Mouse (Mus musculus) heart, embryonic 11.5 days (tissue): ENCODE data around the gene Rgs5. TPM values are rescaled to one million over a fixed set of nuclear protein-coding genes. Genes with fewer than 3 reads are reported as not detected.

Experiments used
- ATAC-seq: fragments of 200-750 bp; cut with Nextera tagmentation; replicated peaks from 2 replicates; pipeline ENCODE4 v1.8.0; 2017; ENCODE audit warnings: moderate library complexity; ENCODE audit not compliant: insufficient number of reproducible peaks, low FRiP score, low TSS enrichment
- H3K27ac ChIP-seq: fragments of 300-500 bp; sonication (generic); 2 replicates; pipeline ENCODE4 v1.5.1; 2014; ENCODE audit warnings: mild to moderate bottlenecking, low read depth, low read length
- H3K27me3 ChIP-seq: fragments of 300-500 bp; sonication (generic); 2 replicates; pipeline ENCODE4 v1.6.1; 2014; ENCODE audit warnings: mild to moderate bottlenecking, low read length, mixed read lengths; ENCODE audit not compliant: control insufficient read depth, insufficient read depth
- H3K36me3 ChIP-seq: fragments of 300-500 bp; sonication (generic); 2 replicates; pipeline ENCODE4 v1.6.1; 2014; ENCODE audit warnings: mild to moderate bottlenecking, low read length, moderate library complexity, mixed read lengths; ENCODE audit not compliant: control insufficient read depth, insufficient read depth
- H3K4me1 ChIP-seq: fragments of 300-500 bp; sonication (generic); 2 replicates; pipeline ENCODE4 v1.6.1; 2014; ENCODE audit warnings: low read length; ENCODE audit not compliant: control insufficient read depth, insufficient read depth
- H3K4me2 ChIP-seq: fragments of 300-500 bp; sonication (generic); 2 replicates; pipeline ENCODE4 v1.6.1; 2014; ENCODE audit warnings: mild to moderate bottlenecking, moderate library complexity
- H3K4me3 ChIP-seq: fragments of 300-500 bp; sonication (generic); 2 replicates; pipeline ENCODE4 v1.5.1; 2014; ENCODE audit warnings: low read depth, low read length
- H3K9ac ChIP-seq: fragments of 300-500 bp; sonication (generic); 2 replicates; pipeline ENCODE4 v1.6.1; 2014; ENCODE audit warnings: mild to moderate bottlenecking, low read depth, low read length, moderate library complexity
- H3K9me3 ChIP-seq: fragments of 300-500 bp; sonication (generic); replicated peaks from 2 replicates; pipeline ENCODE4 v1.6.1; 2016; ENCODE audit warnings: low read length; ENCODE audit not compliant: control insufficient read depth
- WGBS: fragments of 180-500 bp; shearing (Covaris S2); extraction: QIAGEN DNeasy Blood & Tissue Kit; methylation state at CpG from one replicate; pipeline ENCODE4 v1.1.7; 2014; ENCODE audit not compliant: insufficient replicate concordance; 5-methylcytosine and 5-hydroxymethylcytosine counted together
- polyA plus RNA-seq: library from polyadenylated mRNA; unstranded; fragments of >200 nt; fragmentation: Nextera tagmentation; extraction: Ambion mirVana; gene quantifications from 2 replicates; pipeline ENCODE4 v1.2.1, GENCODE M21; 2014

Rgs5 gene
- polyA plus RNA-seq, 1 experiment from 2014 or later = 13.2 TPM

- no peaks in the 10 kb centered on the region for H3K9me3 ChIP-seq
- WGBS = 82% methylated on average over 3 of the region's 3 CpGs
- H3K27me3 ChIP-seq = no peaks in the 10 kb centered on the region
- H3K4me3 ChIP-seq = no peak overlapping the region
- no peak overlapping the region for H3K9ac ChIP-seq
- H3K4me2 ChIP-seq = no peak overlapping the region
- no peak overlapping the region for H3K27ac ChIP-seq
- ATAC-seq = no peak
- no peaks in the 10 kb centered on the region for H3K4me1 ChIP-seq
- no peaks in the 10 kb centered on the region for H3K36me3 ChIP-seq
These were observed 40.1 kb downstream of the Rgs5 start for GRCm38 (mm10) chr1:169695356-169695755.

DNA sequence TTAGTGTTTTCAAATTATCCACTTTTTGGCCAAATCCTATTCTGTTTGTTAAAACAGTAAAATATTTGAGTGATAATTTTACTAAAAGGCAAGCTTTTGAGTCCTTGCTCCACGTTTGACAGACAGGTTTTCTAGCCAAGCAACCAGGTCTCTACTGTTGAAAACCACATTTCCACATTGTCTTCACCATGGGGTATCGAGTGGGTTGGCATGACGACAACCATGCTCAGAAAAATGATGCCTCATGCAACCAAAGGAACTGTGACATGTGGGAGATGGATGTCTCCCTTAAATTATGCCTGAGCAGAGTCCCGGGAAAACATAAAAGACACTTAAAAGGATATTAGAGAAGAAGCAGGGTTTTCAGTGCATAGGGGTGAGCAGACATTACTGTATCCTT, 41.9 kb downstream of the Rgs5 start:
- no peak for ATAC-seq
- Histone ChIP-seq H3K36me3 (no peaks in the 10 kb centered on the region), H3K27ac (no peak overlapping the region), H3K9me3 (no peaks in the 10 kb centered on the region), H3K4me1 (no peaks in the 10 kb centered on the region), H3K27me3 (no peaks in the 10 kb centered on the region), H3K9ac (no peak overlapping the region), H3K4me3 (no peak overlapping the region), H3K4me2 (no peak overlapping the region)
- 71% methylated on average over 4 of the region's 4 CpGs for WGBS

GRCm38 (mm10) chr1:169699184-169699583, 43.9 kb downstream of the Rgs5 start:
- no peak overlapping the region for H3K4me3 ChIP-seq
- H3K36me3 ChIP-seq = no peaks in the 10 kb centered on the region
- no peaks in the 10 kb centered on the region for H3K27me3 ChIP-seq
- no peak overlapping the region for H3K4me2 ChIP-seq
- ATAC-seq = no peak
- no peaks in the 10 kb centered on the region for H3K9me3 ChIP-seq
- H3K27ac ChIP-seq = no peak overlapping the region
- H3K4me1 ChIP-seq = no peaks in the 10 kb centered on the region
- no peak overlapping the region for H3K9ac ChIP-seq
- 85% methylated on average over 2 of the region's 2 CpGs for WGBS

DNA sequence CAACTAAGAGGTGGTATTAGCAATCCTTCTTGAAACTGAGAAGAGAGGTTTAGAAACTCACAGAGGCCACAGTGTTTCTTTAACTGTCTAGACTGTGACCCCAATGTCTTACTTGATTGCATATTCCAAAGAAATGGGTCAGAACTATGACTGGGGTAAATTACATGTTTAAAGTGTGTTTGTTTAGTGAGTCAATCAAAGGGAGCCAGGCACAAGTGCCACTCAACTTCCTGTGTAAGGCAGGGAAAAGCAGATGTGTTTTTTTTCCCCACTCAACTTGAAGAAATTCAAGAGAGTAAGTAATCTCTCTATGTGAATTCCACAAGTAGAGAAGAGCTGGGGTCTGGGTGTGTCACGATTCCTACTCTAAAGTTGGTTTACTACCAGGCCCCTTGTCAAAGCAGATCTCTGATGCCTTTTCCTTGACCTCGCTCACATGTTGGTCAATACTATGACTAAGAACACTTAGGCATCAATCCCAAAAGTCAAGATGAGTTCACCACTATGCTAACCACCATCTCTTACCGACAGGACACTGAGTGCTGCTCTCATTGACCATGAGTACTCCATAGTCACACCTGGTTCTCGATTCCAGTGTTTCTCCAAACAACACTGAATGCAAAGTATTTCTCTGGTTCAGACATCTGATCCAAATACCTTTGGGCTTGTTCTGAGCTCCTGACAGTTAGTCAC, 49.2 kb downstream of the Rgs5 start:
- H3K4me3 ChIP-seq = no peak overlapping the region
- H3K4me2 ChIP-seq = no peak overlapping the region
- H3K9me3 ChIP-seq = no peaks in the 10 kb centered on the region
- 79% methylated on average over 4 of the region's 4 CpGs for WGBS
- no peaks in the 10 kb centered on the region for H3K36me3 ChIP-seq
- no peak for ATAC-seq
- no peak overlapping the region for H3K27ac ChIP-seq
- H3K4me1 ChIP-seq = no peaks in the 10 kb centered on the region
- H3K27me3 ChIP-seq = no peaks in the 10 kb centered on the region
- no peak overlapping the region for H3K9ac ChIP-seq

DNA sequence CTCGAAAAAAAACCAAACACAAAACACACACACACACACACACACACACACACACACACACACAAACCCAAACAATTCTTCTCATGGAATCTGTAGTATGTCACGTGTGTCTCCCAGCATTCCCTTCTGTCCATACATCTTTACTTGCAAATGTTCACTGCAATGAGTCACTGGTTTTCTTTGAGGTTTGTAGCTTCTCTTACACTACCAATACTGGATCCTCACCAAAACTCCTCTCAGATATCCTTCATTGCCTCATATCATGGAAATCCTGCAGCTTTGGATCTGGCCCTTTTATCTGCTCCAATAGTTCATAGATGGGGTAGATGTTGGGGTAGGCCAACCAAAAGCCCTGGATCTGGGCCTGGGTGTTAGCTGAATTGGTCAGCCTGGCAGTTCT, 66.5 kb downstream of the Rgs5 start:
- H3K36me3 ChIP-seq = no peaks in the 10 kb centered on the region
- ATAC-seq = no peak
- H3K4me3 ChIP-seq = no peak overlapping the region
- no peak overlapping the region for H3K27ac ChIP-seq
- H3K4me2 ChIP-seq = no peak overlapping the region
- no peaks in the 10 kb centered on the region for H3K4me1 ChIP-seq
- no peak overlapping the region for H3K9ac ChIP-seq
- 73% methylated on average over 2 of the region's 2 CpGs for WGBS
- H3K9me3 ChIP-seq = no peaks in the 10 kb centered on the region
- H3K27me3 ChIP-seq = no peaks in the 10 kb centered on the region

- Histone ChIP-seq H3K4me1 (no peaks in the 10 kb centered on the region), H3K9ac (no peak overlapping the region), H3K4me3 (no peak overlapping the region), H3K27ac (no peak overlapping the region), H3K36me3 (no peaks in the 10 kb centered on the region), H3K27me3 (no peaks in the 10 kb centered on the region), H3K4me2 (no peak overlapping the region), H3K9me3 (no peaks in the 10 kb centered on the region)
- 70% methylated on average over 3 of the region's 3 CpGs for WGBS
- no peak for ATAC-seq
These were observed 71.0 kb downstream of the Rgs5 start for GRCm38 (mm10) chr1:169726319-169726718.

- no peak overlapping the region for H3K9ac ChIP-seq
- no peaks in the 10 kb centered on the region for H3K36me3 ChIP-seq
- ATAC-seq = no peak
- H3K4me3 ChIP-seq = no peak overlapping the region
- H3K27me3 ChIP-seq = no peaks in the 10 kb centered on the region
- no peaks in the 10 kb centered on the region for H3K9me3 ChIP-seq
- H3K4me1 ChIP-seq = no peaks in the 10 kb centered on the region
- H3K27ac ChIP-seq = no peak overlapping the region
- WGBS = 75% methylated on average over 7 of the region's 7 CpGs
- H3K4me2 ChIP-seq = no peak overlapping the region
These were observed 75.3 kb downstream of the Rgs5 start for GRCm38 (mm10) chr1:169730599-169731100.

DNA sequence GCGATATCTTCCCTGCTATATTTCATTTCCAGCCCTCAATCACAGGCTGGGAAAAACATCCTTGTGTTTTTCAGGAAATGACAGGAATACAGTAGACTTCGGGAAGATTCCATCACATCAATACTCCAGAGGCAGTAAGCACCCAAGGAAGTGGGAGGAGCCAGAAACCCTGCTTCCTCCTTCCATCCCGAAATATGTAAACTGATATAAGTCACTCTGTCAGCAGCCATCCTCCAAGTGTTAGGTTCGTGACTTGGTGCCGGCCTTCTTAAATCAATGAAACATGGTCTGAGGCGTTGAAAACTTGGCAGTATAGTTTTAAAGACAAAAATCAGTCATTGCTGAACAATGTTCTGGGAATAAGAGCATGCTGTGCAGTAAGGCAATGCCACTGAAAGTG, 80.8 kb downstream of the Rgs5 start:
- Histone ChIP-seq H3K27me3 (no peaks in the 10 kb centered on the region), H3K4me2 (no peak overlapping the region), H3K36me3 (no peaks in the 10 kb centered on the region), H3K9ac (no peak overlapping the region), H3K9me3 (no peaks in the 10 kb centered on the region), H3K27ac (no peak overlapping the region), H3K4me1 (no peaks in the 10 kb centered on the region), H3K4me3 (no peak overlapping the region)
- WGBS = 71% methylated on average over 6 of the region's 6 CpGs
- ATAC-seq = no peak

DNA sequence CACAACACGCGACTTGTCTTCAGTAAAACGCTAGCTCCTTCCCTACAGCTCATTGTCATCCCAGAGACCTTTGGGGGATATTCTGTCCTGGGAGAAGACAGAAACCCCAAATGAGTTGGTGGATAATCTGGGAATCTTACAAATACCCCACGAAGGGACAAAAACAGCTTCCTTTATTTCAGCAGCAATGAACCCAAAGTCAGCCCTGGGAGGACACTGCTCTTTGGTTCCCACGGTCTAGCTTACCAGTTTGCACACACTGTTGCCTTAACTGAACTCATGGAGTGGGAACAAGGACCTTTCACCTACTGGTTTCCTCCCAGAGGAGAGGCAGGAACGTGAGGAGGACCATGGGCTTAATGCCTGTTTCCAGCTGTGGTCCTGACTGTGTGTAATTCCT, 81.9 kb downstream of the Rgs5 start:
- Histone ChIP-seq H3K4me3 (no peak overlapping the region), H3K27me3 (no peaks in the 10 kb centered on the region), H3K9ac (no peak overlapping the region), H3K4me2 (no peak overlapping the region), H3K36me3 (no peaks in the 10 kb centered on the region), H3K4me1 (no peaks in the 10 kb centered on the region), H3K27ac (no peak overlapping the region), H3K9me3 (no peaks in the 10 kb centered on the region)
- ATAC-seq = no peak
- 74% methylated on average over 6 of the region's 6 CpGs for WGBS
